Mouse (Mus musculus): ENCODE data around the gene Btbd19. TPM values are rescaled to one million over a fixed set of nuclear protein-coding genes. Genes with fewer than 3 reads are reported as not detected.

Gene Btbd19
- total RNA-seq, 2 experiments from 2014 or later: 3.3 to 5.5 TPM

GRCm38 (mm10) chr4:117094626-117095361 is 30.7 kb downstream of the Btbd19 start:
- intact Hi-C loops (cut with DNase I): loop anchor here (5.0 kb wide), 2 partner anchors 77 to 92 kb away; partner anchors contain the start of gene Eif2b3
- DNase-seq: no peak

DNA sequence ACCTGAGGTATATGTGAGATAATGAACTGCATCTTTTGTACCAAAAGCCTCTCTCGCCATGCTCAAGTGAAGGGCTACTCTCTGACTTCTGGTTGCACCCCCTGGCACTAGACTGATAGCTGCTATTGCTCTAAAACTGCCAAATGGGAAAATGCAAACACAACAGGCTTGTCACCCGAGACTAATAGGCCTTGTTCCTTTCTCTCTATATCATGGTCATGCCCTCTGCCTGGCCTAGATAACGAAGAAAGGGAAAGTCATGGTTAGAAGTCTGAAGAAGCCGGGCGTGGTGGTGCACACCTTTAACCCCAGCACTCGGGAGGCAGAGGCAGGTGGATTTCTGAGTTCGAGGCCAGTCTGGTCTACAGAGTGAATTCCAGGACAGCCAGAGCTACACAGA is 34.9 kb downstream of the Btbd19 start:
- DNase-seq: no peak
- intact Hi-C loops (cut with DNase I): no loop called here

DNA sequence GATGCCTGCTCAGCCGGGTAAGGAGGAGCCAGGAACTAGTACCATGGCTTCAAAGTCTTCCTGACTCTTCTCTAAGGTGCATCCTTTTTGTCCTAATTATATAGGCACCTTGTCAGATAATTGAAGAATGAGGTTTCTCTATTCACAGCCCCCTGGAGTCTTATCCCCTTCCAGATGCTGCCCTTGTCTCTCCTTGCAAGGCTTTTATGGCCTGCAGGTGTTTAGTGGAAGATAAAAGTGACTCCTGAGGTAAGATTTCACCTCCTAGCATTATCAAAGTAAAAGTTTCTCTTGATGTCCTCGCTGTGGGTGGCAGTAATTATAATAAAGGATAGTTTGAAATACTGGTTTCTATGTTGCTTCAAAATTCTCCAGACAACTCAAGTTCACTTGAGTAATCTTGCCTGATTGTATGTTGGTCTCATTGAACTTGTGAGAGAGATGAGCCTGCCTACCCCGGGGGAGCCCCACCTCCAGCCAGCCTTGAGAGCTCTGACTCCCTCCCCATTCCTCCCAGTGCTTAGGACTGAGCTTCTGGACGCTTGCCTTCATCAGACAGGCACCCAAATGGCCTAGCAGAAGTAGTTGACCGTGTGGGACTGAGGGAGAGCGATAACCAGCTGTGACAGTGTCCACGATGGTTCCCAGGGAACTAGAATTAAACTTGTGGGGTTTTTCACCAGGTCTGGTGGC is 37.4 kb downstream of the Btbd19 start:
- no peak for DNase-seq
- intact Hi-C loops (cut with DNase I): no loop called here

GRCm38 (mm10) chr4:117071183-117071582 is 54.3 kb downstream of the Btbd19 start:
- intact Hi-C loops (cut with DNase I): no loop called here
- no peak for DNase-seq

GRCm38 (mm10) chr4:117070624-117071023 is 54.9 kb downstream of the Btbd19 start:
- intact Hi-C loops (cut with DNase I): no loop called here
- no peak for DNase-seq

DNA sequence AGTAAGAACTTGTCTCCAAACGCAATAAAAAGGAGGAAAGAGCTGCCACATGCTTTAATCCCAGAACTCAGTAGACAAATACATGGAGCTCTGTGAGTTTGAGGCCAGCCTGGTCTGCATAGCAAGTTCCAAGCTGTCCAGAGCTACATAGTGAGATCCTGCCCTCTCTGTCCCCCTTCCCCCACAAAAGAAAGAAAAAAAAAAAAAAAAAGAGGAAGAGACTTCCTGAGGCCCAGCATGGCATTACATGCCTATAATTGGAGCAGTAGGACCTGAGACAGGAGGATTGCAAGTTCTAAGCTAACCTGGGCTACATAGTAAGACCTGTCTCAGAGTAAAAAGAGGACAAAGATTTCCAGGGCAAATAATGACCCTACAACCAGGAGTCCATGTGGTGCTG is 55.9 kb downstream of the Btbd19 start:
- intact Hi-C loops (cut with DNase I): no loop called here
- no peak for DNase-seq

Small RNAs within 50 kb of the gene (microRNA-seq; reads per million reads assigned to microRNA genes)
- gene Gm22398: 0 reads per million in 2 experiments

Other genes with a start within 250 kb of the Btbd19 start
- gene Zswim5, start 248.3 kb downstream of the Btbd19 start, total RNA-seq (2021): 1 to 10 TPM; 1.1 to 1.6 TPM
- gene Urod, start 131.3 kb downstream of the Btbd19 start, total RNA-seq (2021): 100 to 1,000 TPM in 1 of 2 experiments, 10 to 100 TPM in 1; 92.7 to 106 TPM
- gene Hectd3, start 130.4 kb downstream of the Btbd19 start, total RNA-seq (2021): 10 to 100 TPM; 18.6 to 18.9 TPM
- 10 to 100 TPM; 14.9 to 15.5 TPM for gene Eif2b3, start 106.3 kb downstream of the Btbd19 start, total RNA-seq (2021)
- 1 to 10 TPM; 1.5 to 1.7 TPM for gene Ptch2, start 29.6 kb downstream of the Btbd19 start, total RNA-seq (2021)
- gene Tctex1d4, start 1.1 kb upstream of the Btbd19 start, total RNA-seq (2021): not detected
- gene Plk3, start 8.2 kb upstream of the Btbd19 start, total RNA-seq (2021): 1 to 10 TPM; 1.8 to 3.1 TPM
- gene Rps8, start 30.5 kb upstream of the Btbd19 start, total RNA-seq (2021): 100 to 1,000 TPM; 590 to 604 TPM
- 1 to 10 TPM; 1.7 to 3.4 TPM for gene Kif2c, start 56.9 kb upstream of the Btbd19 start, total RNA-seq (2021)
- gene Tmem53, start 126.2 kb upstream of the Btbd19 start, total RNA-seq (2021): 10 to 100 TPM; 22.6 to 31.5 TPM
- gene Armh1, start 126.4 kb upstream of the Btbd19 start, total RNA-seq (2021): under 1 TPM; 0.15 to 0.33 TPM